ENCODE assay signal across 8 mouse cellular contexts in the genomic region with DNA sequence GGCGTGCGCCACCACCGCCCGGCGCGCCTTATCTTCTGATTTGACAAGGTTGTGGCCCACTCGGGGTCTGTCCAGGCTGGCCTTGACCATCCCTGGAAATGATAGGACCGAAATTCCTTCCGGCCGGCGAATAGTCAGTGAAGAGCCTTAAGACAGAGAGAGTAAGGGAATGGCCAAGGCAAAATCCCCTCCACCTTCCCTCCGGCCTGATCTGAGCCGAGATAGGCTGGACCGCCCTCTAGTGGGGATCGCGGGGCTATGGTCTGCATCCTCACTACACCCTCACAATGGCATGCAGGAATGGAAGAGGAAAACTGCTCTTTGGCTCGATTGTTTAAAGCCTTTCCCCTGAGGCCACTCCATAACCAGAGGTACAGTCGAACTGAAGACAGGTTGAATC. TPM values are rescaled to one million over a fixed set of nuclear protein-coding genes. Genes with fewer than 3 reads are reported as not detected.
DNase-seq lines count a peak whose midpoint lies in the region; ATAC-seq and TF ChIP-seq lines count a peak whose summit lies in the region.

No protein-coding gene starts in this region.

- TF ChIP-seq CTCF in MEL (IDR thresholded peaks at IDR 0.05 in 2 of 3, conservative IDR thresholded peaks at IDR 0.05 in 1 of 3; ENCODE audit: control insufficient read depth in 1 of 3, insufficient read depth in 1 of 3, low read depth in 2 of 3, low read length in 3 of 3, poor library complexity in 1 of 3, severe bottlenecking in 1 of 3): peak; percentile 76 to 88 (median 79)

- H3K27me3 ChIP-seq in MEL (ENCODE audit: control insufficient read depth in 1 of 2, insufficient read depth in 2 of 2, low read length in 2 of 2): no peaks in the 10 kb centered on the region
- H3K27me3 ChIP-seq in hindbrain, embryonic 11.5 days (ENCODE audit: control insufficient read depth, insufficient read depth, low read length): peaks cover 7% of the 10 kb centered on the region

- peak; percentile 65 for TF ChIP-seq RAD21 in MEL (IDR thresholded peaks at IDR 0.05; ENCODE audit: low read depth, low read length)

- DNase-seq in MEL (ENCODE audit: low read depth, low spot score): peak; percentile 82
- peak; percentile 79 for DNase-seq in cerebellum, adult 8-10 months
- peak; percentile 87 for DNase-seq in hindbrain, embryonic 11.5 days (ENCODE audit: low spot score)
- peak; percentile 67 to 73 for DNase-seq in layer of hippocampus, postnatal 25 days (ENCODE audit: extremely low spot score in 1 of 2, low spot score in 1 of 2)
- DNase-seq in lung, postnatal 25 days (ENCODE audit: low spot score): peak; percentile 88
- peak; percentile 87 for DNase-seq in retina, embryonic 14.5 days (ENCODE audit: low spot score)
- peak; percentile 86 for DNase-seq in thymus, postnatal 4 days

- ATAC-seq in frontal cortex, adult (ENCODE audit: low TSS enrichment): peak; percentile 63
- ATAC-seq in hindbrain, embryonic 11.5 days (ENCODE audit: low FRiP score): peak; percentile 68

- no peak for TF ChIP-seq EP300 in MEL (IDR thresholded peaks at IDR 0.05; ENCODE audit: low read depth in 1 of 2, low read length in 2 of 2)

- H3K4me1 ChIP-seq in MEL (ENCODE audit: control insufficient read depth in 1 of 2, insufficient read depth in 2 of 2, low read length in 2 of 2): peaks cover 26 to 33% of the 10 kb centered on the region in 2 experiments
- H3K4me1 ChIP-seq in hindbrain, embryonic 11.5 days (replicated peaks; ENCODE audit: control insufficient read depth, insufficient read depth, low read length): peaks cover 2% of the 10 kb centered on the region; the same call in 1 of the 2 replicates

- peak overlapping the region; percentile 60 for H3K9ac ChIP-seq in MEL (ENCODE audit: control insufficient read depth, low read depth, low read length, poor library complexity, severe bottlenecking)
- no peak overlapping the region for H3K9ac ChIP-seq in hindbrain, embryonic 11.5 days (ENCODE audit: low read depth, low read length)

- 3% methylated on average over 18 of the region's 18 CpGs for WGBS in hindbrain, embryonic 11.5 days

- H3K4me2 ChIP-seq in hindbrain, embryonic 11.5 days (replicated peaks; ENCODE audit: low read depth, low read length): peak overlapping the region; percentile 89; the same call in 1 of the 2 replicates

- TF ChIP-seq POLR2A in MEL (IDR thresholded peaks at IDR 0.05; ENCODE audit: control insufficient read depth in 1 of 2, insufficient read depth in 1 of 2, low read depth in 1 of 2, low read length in 2 of 2, poor library complexity in 1 of 2): no peak

- no peak overlapping the region for H3K27ac ChIP-seq in MEL (ENCODE audit: control insufficient read depth, low read depth, low read length)
- H3K27ac ChIP-seq in hindbrain, embryonic 11.5 days (ENCODE audit: low read depth, low read length): no peak overlapping the region

- no peaks in the 10 kb centered on the region for H3K9me3 ChIP-seq in MEL (replicated peaks; ENCODE audit: insufficient read depth, low read length)
- no peaks in the 10 kb centered on the region for H3K9me3 ChIP-seq in hindbrain, embryonic 11.5 days (ENCODE audit: control insufficient read depth, low read length)

- H3K36me3 ChIP-seq in MEL (ENCODE audit: control insufficient read depth in 1 of 2, insufficient read depth in 2 of 2, low read length in 2 of 2): peaks cover 4 to 29% of the 10 kb centered on the region in 2 experiments
- no peaks in the 10 kb centered on the region for H3K36me3 ChIP-seq in hindbrain, embryonic 11.5 days (ENCODE audit: control insufficient read depth, insufficient read depth, low read length)

- peak overlapping the region; percentile 41 to 91 for H3K4me3 ChIP-seq in MEL (ENCODE audit: control insufficient read depth in 1 of 2, insufficient read depth in 1 of 2, low read depth in 2 of 2, low read length in 2 of 2)
- peak overlapping the region; percentile 64; the same call in 1 of the 2 replicates for H3K4me3 ChIP-seq in hindbrain, embryonic 11.5 days (ENCODE audit: low read depth, low read length)

- H3K79me2 ChIP-seq in MEL (ENCODE audit: control insufficient read depth, insufficient read depth, low read length, poor library complexity): peaks cover 30% of the 10 kb centered on the region

TF ChIP-seq in MEL, 35 proteins besides CTCF, POLR2A, EP300 and RAD21:
- no peak for TF ChIP-seq UBTF (IDR thresholded peaks at IDR 0.05; ENCODE audit: borderline replicate concordance, insufficient read depth, low read depth, low read length)
- TF ChIP-seq GABPA (IDR thresholded peaks at IDR 0.05; ENCODE audit: low read depth, low read length): no peak
- no peak for TF ChIP-seq CHD2 (IDR thresholded peaks at IDR 0.05; ENCODE audit: low read length)
- no peak for TF ChIP-seq E2F4 (IDR thresholded peaks at IDR 0.05; ENCODE audit: borderline replicate concordance, low read depth, low read length)
- 0 out of 2 replicates have a peak, but pooled peaks have one; percentile 6 for TF ChIP-seq MAX (IDR thresholded peaks at IDR 0.05; ENCODE audit: low read length)
- TF ChIP-seq TAL1 (IDR thresholded peaks at IDR 0.05; ENCODE audit: low read length): no peak
- peak; percentile 75 for TF ChIP-seq GATA1 (IDR thresholded peaks at IDR 0.05; ENCODE audit: low read depth, low read length)
- TF ChIP-seq TBP (IDR thresholded peaks at IDR 0.05; ENCODE audit: low read depth, low read length): peak; percentile 48; the same call in 1 of the 2 replicates
- TF ChIP-seq MAFK (IDR thresholded peaks at IDR 0.05; ENCODE audit: borderline replicate concordance, low read depth, low read length): no peak
- TF ChIP-seq CHD1 (IDR thresholded peaks at IDR 0.05; ENCODE audit: low read depth, low read length): no peak
- TF ChIP-seq SIN3A (IDR thresholded peaks at IDR 0.05; ENCODE audit: low read length): peak; percentile 64
- TF ChIP-seq ELF1 (IDR thresholded peaks at IDR 0.05; ENCODE audit: low read depth, low read length): 0 out of 2 replicates have a peak, but pooled peaks have one; percentile 13
- no peak for TF ChIP-seq ZMIZ1 (IDR thresholded peaks at IDR 0.05; ENCODE audit: low read depth, low read length)
- no peak for TF ChIP-seq KAT2A (conservative IDR thresholded peaks at IDR 0.05; ENCODE audit: low read depth, low read length)
- no peak for TF ChIP-seq ZNF384 (IDR thresholded peaks at IDR 0.05; ENCODE audit: low read depth, low read length)
- no peak for TF ChIP-seq NRF1 (IDR thresholded peaks at IDR 0.05; ENCODE audit: insufficient read depth, low read depth, low read length, poor library complexity, severe bottlenecking)
- no peak for TF ChIP-seq NELFE (IDR thresholded peaks at IDR 0.05; ENCODE audit: low read depth, low read length)
- no peak for TF ChIP-seq RCOR1 (IDR thresholded peaks at IDR 0.05; ENCODE audit: low read depth, low read length)
- TF ChIP-seq MAZ (IDR thresholded peaks at IDR 0.05; ENCODE audit: low read depth, low read length): peak; percentile 45; the same call in 1 of the 2 replicates
- peak; percentile 72 for TF ChIP-seq SMC3 (IDR thresholded peaks at IDR 0.05; ENCODE audit: low read depth, low read length)
- no peak for TF ChIP-seq MYC (IDR thresholded peaks at IDR 0.05; ENCODE audit: low read depth, low read length)
- no peak for TF ChIP-seq POLR2AphosphoS5 (IDR thresholded peaks at IDR 0.05; ENCODE audit: borderline replicate concordance, low read depth, low read length)
- peak; percentile 55 for TF ChIP-seq ZC3H11A (IDR thresholded peaks at IDR 0.05; ENCODE audit: low read depth, low read length)
- no peak for TF ChIP-seq BHLHE40 (IDR thresholded peaks at IDR 0.05; ENCODE audit: borderline replicate concordance, low read depth, low read length)
- no peak; the same call in 1 of the 2 replicates for TF ChIP-seq MXI1 (IDR thresholded peaks at IDR 0.05; ENCODE audit: low read depth, low read length)
- no peak for TF ChIP-seq MEF2A (IDR thresholded peaks at IDR 0.05; ENCODE audit: extremely low read depth, insufficient replicate concordance, low read depth, low read length, poor library complexity, severe bottlenecking)

RNA-seq across cellular contexts. Expression of a gene that starts 0.7 kb away (rescaled TPM):
- total RNA-seq in MEL (2012; rRNA removed): 54.1 and 65.3 TPM in 2 replicates
- 10 to 100 TPM in 1 of 2 experiments, not detected in 1; 60.7 TPM for polyA plus RNA-seq in MEL (2012; ENCODE audit: insufficient read depth in 1 of 2, insufficient read length in 2 of 2, low read depth in 1 of 2, low replicate concordance in 2 of 2, missing spikeins in 1 of 2)
- 56.4 and 61.9 TPM in 2 replicates for polyA plus RNA-seq in hindbrain, embryonic 11.5 days (2014; fragmentation: Nextera tagmentation; extraction: Ambion mirVana)
- 10 to 100 TPM; 12.0 to 13.6 TPM for total RNA-seq in layer of hippocampus, postnatal 25 days (2021)

RNA-seq across cellular contexts. Expression of a gene that starts 3.5 kb away (rescaled TPM):
- 0.26 and 0.35 TPM in 2 replicates for total RNA-seq in MEL (2012; rRNA removed)
- under 1 TPM in 1 of 2 experiments, not detected in 1; 0.85 TPM for polyA plus RNA-seq in MEL (2012; ENCODE audit: insufficient read depth in 1 of 2, insufficient read length in 2 of 2, low read depth in 1 of 2, low replicate concordance in 2 of 2, missing spikeins in 1 of 2)
- 1.8 and 1.9 TPM in 2 replicates for polyA plus RNA-seq in hindbrain, embryonic 11.5 days (2014; fragmentation: Nextera tagmentation; extraction: Ambion mirVana)
- total RNA-seq in layer of hippocampus, postnatal 25 days (2021): 1 to 10 TPM; 1.0 to 1.4 TPM

RNA-seq across cellular contexts. Expression of a gene that starts 5.9 kb away (rescaled TPM):
- 0.65 and 1.5 TPM in 2 replicates for total RNA-seq in MEL (2012; rRNA removed)
- 1 to 10 TPM in 1 of 2 experiments, not detected in 1; 4.4 TPM for polyA plus RNA-seq in MEL (2012; ENCODE audit: insufficient read depth in 1 of 2, insufficient read length in 2 of 2, low read depth in 1 of 2, low replicate concordance in 2 of 2, missing spikeins in 1 of 2)
- polyA plus RNA-seq in hindbrain, embryonic 11.5 days (2014; fragmentation: Nextera tagmentation; extraction: Ambion mirVana): 2.9 and 3.3 TPM in 2 replicates
- total RNA-seq in layer of hippocampus, postnatal 25 days (2021): 1 to 10 TPM; 3.3 to 5.3 TPM

RNA-seq across cellular contexts. Expression of a gene that starts 9.8 kb away (rescaled TPM):
- total RNA-seq in MEL (2012; rRNA removed): 0.62 and 0.73 TPM in 2 replicates
- 1 to 10 TPM in 1 of 2 experiments, not detected in 1; 1.2 TPM for polyA plus RNA-seq in MEL (2012; ENCODE audit: insufficient read depth in 1 of 2, insufficient read length in 2 of 2, low read depth in 1 of 2, low replicate concordance in 2 of 2, missing spikeins in 1 of 2)
- 0.10 and 0.14 TPM in 2 replicates for polyA plus RNA-seq in hindbrain, embryonic 11.5 days (2014; fragmentation: Nextera tagmentation; extraction: Ambion mirVana)
- total RNA-seq in layer of hippocampus, postnatal 25 days (2021): 1 to 10 TPM in 1 of 2 experiments, not detected in 1; 3.5 TPM

RNA-seq across cellular contexts. Expression of a gene that starts 11.1 kb away (rescaled TPM):
- total RNA-seq in MEL (2012; rRNA removed): 15.8 and 18.1 TPM in 2 replicates
- 10 to 100 TPM in 1 of 2 experiments, not detected in 1; 44.1 TPM for polyA plus RNA-seq in MEL (2012; ENCODE audit: insufficient read depth in 1 of 2, insufficient read length in 2 of 2, low read depth in 1 of 2, low replicate concordance in 2 of 2, missing spikeins in 1 of 2)
- 7.4 and 12.4 TPM in 2 replicates for polyA plus RNA-seq in hindbrain, embryonic 11.5 days (2014; fragmentation: Nextera tagmentation; extraction: Ambion mirVana)
- total RNA-seq in layer of hippocampus, postnatal 25 days (2021): 1 to 10 TPM; 3.8 to 5.2 TPM
